Mouse (Mus musculus): ENCODE measurements around the gene Riox1.
"Not testable (repeated sequence)": the region's sequence is repeated elsewhere in the genome, so short reads cannot be mapped to it uniquely, and the experiment has no call there.

The Riox1 gene

DNA sequence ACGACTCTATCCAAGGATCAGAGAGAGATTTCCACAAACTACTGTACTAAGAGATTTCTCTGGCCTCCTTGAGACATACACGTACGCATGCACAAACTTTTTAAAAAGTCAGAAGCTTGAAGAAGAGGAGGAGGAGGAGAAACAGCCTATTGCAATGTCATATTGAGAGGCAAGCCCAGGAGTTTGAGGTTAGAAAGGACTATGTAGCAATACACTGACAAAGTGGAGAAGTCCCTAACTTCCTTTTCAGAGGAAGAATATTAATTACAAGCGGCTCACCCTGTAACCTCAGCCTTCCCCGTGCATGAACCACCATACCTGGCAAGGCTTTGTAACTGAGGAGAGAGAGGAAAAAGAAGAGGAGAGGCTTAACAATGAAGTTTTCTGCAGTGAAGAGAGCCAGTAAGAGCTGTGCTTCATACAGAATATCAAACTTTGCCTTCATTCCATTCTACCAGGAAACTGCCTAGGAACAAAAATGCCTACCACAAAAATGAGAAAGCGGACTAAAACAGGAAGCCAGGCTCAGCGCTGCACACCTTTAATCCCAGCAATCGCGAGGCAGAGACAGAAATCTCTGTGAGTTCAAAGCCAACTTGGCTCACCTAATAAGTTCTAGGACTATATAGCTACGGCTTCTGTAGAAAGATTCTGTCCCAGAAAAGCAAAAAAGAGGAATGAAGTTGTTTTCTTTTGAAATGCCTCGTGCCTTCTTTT, 474 bp upstream of the Riox1 start:
- DNase-seq (ENCODE audit: low read depth, low spot score) = no peak

- DNase-seq (ENCODE audit: low read depth, low spot score) = peak; percentile 16
These were observed 663 bp downstream of the Riox1 start for GRCm38 (mm10) chr12:83950840-83951701.

DNA sequence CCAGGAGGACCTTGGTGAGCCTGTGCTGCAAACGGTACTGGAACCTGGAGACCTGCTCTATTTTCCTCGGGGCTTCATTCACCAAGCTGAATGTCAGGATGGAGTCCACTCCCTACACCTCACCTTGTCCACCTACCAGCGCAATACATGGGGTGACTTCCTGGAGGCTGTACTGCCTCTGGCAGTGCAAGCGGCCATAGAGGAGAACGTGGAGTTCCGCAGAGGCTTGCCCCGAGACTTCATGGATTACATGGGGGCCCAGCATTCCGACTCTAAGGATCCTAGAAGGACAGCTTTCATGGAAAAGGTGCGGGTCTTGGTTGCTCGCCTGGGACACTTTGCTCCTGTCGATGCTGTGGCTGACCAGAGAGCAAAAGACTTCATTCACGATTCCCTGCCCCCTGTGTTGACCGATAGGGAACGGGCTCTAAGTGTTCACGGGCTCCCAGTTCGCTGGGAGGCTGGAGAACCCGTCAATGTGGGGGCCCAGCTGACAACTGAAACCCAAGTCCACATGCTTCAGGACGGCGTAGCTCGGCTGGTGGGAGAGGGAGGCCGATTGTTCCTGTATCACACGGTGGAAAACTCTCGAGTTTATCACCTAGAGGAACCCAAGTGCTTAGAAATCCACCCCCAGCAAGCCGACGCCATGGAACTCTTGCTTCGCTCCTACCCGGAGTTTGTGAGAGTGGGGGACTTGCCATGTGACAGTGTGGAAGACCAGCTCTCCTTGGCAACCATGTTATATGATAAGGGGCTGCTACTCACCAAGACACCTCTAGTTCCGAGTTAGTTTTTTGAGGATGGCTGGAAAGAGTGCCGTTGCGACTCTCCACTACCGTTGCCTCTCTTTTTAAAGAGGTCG, 1.5 kb downstream of the Riox1 start:
- no peak for DNase-seq (ENCODE audit: low read depth, low spot score)

GRCm38 (mm10) chr12:83958278-83958677, 7.9 kb downstream of the Riox1 start:
- no peak for DNase-seq (ENCODE audit: low read depth, low spot score)

DNA sequence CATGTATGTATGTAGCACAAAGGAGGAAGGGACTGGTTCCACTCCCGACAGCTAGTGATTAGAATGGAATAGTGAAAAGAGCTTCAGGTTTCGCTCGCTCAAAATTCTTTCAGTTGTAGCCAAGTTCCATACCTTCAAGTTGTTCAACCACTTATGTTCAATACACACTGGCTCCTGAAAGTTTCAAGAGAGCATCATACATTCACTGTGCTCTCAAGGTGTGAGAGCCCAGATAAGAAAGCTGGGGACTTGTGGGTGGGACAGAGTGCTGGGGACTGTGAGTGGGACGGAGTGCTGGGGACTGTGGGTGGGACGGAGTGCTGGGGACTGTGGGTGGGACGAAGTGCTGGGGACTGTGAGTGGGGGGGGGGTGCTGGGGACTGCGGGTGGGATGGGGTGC, 14.8 kb downstream of the Riox1 start:
- no peak for DNase-seq (ENCODE audit: low read depth, low spot score)

- peak; percentile 34 for DNase-seq (ENCODE audit: low read depth, low spot score)
These were observed 21.7 kb downstream of the Riox1 start for GRCm38 (mm10) chr12:83972117-83972516.

DNA sequence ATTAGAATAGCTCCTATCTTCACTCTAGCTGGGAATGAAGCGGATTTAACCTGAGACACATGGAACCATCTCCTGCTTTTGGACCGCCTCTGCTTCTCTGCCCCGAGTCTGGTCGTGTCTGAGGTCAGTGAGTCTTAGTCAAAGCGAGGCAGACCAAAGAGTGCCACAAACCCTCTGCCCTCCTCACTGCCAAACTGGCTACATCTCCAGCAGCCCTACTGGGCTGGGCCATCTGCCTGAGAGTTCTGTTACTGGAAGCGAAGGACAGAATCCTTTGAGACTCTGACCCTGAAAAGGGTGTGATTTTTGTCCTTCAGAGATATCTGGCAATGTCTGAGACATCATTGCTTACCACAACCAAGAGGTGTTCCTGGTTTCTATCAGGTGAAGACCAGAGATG, 28.5 kb downstream of the Riox1 start:
- no peak for DNase-seq (ENCODE audit: low read depth, low spot score)

GRCm38 (mm10) chr12:83981615-83982014, 31.2 kb downstream of the Riox1 start:
- no peak for DNase-seq (ENCODE audit: low read depth, low spot score)

DNA sequence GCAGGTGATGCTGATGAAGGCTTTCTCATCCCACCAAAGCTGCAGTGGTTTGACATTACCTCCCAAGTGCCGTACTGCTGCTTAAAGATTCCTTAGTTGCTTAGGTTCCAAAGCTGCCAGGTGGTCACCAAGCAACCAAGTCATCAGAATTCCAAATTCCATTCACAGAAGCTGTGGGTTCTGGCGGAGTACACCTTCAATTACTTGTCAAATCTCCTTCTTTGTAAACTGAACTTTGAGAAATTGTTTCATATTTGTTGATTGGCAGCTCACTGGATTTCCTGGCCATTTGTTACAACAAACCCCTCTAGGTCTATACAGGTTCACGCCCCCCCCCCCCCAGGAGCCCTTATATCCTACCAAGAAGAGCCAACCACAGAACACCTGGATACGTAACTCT, 34.3 kb downstream of the Riox1 start, which contains the start of gene Heatr4:
TSS of gene Heatr4 (minus strand) at position 101 of the 400 bp plus-strand sequence.
- DNase-seq (ENCODE audit: low read depth, low spot score) = no peak

GRCm38 (mm10) chr12:83987242-83987582, 36.8 kb downstream of the Riox1 start:
- DNase-seq (ENCODE audit: low read depth, low spot score) = no peak

DNA sequence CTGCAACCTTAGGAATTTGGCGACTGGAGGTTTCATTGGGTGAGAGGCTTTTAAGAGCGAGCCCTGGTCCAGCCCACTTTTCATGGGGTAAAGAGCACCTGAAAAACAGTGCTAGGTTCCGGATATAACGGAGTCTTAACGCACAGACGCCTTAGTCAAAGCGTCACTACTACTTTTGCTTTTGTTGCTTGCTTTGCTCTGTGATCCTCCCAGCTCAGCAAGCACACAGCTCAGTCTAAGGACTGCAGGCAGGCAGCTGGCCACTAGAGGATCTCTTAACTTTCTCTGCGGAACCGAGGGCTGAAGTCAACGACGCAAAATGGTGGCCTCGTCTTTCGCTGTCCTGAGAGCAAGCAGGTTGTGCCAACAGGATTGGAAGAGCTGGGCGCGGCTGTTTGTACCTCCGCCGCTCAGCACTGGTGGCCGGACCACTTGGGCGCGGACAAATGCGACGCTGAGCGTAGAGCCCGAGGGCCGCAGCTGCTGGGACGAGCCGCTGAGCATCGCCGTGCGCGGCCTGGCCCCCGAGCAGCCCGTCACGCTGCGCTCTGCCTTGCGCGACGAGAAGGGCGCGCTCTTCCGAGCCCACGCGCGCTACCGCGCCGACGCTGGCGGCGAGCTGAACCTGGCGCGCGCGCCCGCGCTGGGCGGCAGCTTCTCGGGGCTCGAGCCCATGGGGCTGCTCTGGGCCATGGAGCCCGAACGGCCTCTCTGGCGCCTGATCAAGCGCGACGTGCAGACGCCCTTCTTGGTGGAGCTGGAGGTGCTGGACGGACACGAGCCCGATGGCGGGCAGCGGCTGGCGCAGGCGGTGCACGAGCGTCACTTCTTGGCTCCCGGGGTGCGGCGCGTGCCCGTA, 37.4 kb downstream of the Riox1 start, which contains the start of gene Acot2:
TSS of gene Acot2 (plus strand) at position 279 of the 859 bp plus-strand sequence.
- peak; percentile 63 for DNase-seq (ENCODE audit: low read depth, low spot score)

DNA sequence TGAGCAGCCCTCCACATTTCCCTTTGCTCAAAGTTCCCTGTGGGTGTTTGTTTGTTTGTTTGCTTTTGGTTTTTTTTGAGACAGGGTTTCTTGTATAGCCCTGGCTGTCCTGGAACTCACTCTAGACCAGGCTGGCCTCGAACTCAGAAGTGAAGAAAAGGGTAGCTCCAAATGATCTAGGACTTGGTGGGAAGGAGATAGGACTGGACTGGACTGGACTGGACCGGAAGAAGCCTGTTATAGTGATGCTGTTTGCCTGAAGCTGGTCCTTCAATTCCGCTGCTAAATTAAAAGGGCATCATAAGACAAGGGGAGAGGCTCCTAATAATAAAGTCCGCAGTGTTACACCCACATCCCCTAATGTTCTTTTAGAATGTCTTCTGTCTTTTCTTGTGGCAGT, 38.1 kb downstream of the Riox1 start:
- no peak for DNase-seq (ENCODE audit: low read depth, low spot score)

- no peak for DNase-seq (ENCODE audit: low read depth, low spot score)
These were observed 39.0 kb downstream of the Riox1 start for GRCm38 (mm10) chr12:83989378-83989777.

GRCm38 (mm10) chr12:83997221-83997620, 46.8 kb downstream of the Riox1 start:
- no peak for DNase-seq (ENCODE audit: low read depth, low spot score)

DNA sequence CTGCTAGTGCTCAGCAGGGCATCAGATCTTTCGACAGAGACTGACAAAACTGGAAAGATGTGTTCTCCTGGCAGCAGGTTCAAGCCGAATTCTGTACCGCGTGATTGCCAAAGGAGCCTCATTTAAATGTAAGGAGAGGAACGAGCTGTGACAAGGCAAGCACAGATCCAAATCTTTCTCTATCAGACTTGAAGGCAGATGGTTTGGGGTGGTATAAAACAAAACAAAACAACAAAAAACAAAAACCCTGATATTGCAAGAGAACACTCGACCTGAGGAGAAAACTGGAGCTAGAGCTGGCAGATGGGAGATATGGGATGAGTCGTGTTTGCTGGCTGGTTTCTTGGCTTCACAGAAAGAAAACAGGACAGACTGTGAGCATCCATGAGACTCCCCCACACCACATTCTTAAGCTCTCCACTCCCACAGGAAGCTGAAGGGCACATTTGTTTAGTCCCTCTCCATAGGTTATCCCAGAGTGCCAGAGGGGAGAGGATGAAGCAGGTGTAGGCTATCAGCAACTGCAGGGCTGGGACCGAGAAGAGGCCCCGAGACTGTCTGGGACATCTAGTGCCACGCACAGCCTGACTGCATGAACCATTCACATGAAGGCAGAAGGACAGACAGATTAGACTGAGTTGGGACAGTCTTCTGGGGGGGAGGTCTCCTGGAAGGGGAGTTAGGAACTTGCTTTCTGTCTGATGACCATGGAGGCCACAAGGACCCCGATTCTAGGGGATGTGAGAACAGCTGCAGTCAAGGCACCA, 48.1 kb downstream of the Riox1 start:
- no peak for DNase-seq (ENCODE audit: low read depth, low spot score)

DNA sequence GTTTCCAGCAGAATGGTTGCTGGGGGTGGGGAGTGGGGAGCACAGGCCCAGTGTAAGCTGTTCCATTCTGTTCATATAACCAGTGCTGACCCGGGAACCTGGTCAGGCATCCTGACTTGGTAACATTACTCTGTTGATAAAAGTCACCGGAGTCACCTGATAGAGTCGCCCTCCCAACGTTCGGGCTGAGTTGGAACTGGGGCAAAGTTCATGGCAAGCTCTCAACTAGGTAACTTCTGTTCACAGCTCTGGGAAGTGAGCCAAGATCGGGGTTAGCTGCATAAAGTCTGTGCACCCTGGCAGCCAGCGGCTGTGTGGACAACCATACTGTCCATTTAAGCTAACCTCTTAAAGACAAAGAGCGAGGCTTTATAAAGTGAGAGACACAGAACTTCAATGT, 48.8 kb downstream of the Riox1 start:
- DNase-seq (ENCODE audit: low read depth, low spot score) = not testable (repeated sequence)

- DNase-seq (ENCODE audit: low read depth, low spot score) = no peak
These were observed 50.0 kb downstream of the Riox1 start for GRCm38 (mm10) chr12:84000418-84000817.
